Mouse (Mus musculus): ENCODE data around the gene Timm9.

DNA sequence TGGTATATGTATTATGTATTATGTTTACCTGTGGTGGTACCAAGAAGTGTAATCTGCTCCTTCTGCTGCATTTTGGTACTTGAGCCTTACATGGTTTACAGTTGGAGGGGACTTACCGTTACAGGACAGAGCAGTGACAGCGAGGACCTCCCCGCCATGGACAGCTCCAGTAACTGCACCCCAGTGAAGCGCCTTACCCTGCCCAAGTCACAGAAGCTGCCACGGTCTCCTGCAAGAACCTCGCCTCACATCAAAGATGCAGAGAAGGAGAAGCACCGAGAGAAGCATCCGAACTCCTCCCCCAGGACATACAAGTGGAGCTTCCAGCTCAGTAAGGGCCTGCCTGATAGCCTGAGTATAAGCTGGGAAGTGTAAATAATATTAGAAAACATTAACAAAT is 50.2 kb downstream of the Timm9 start:
- TF ChIP-seq CTCF (IDR thresholded peaks at IDR 0.05; ENCODE audit: borderline replicate concordance, extremely low read depth, insufficient read depth, insufficient read length) = no peak
- TF ChIP-seq POLR2A (IDR thresholded peaks at IDR 0.05; ENCODE audit: borderline replicate concordance, extremely low read depth, insufficient read depth, insufficient read length, poor library complexity, severe bottlenecking) = no peak
